Mouse (Mus musculus) large intestine, adult 2 months (tissue): Measurements from ENCODE around the gene Tph1. TPM values are rescaled to one million over a fixed set of nuclear protein-coding genes. Genes with fewer than 3 reads are reported as not detected.

Source experiments
- DNase-seq: peaks from one replicate; pipeline ENCODE4 v3.0.0-alpha.2; 2012; ENCODE audit warnings: low read depth, low spot score
- WGBS: fragments of 180-500 bp; shearing (Covaris S2); methylation state at CpG from one replicate; pipeline ENCODE4 v1.1.7; 2018; 5-methylcytosine and 5-hydroxymethylcytosine counted together
- polyA plus RNA-seq: library from polyadenylated mRNA; depleted of rRNA; stranded (reverse); fragments of >200 nt; gene quantifications from 2 replicates; pipeline ENCODE4 v1.2.3, GENCODE M21; 2012; rRNA removed

The Tph1 gene
- polyA plus RNA-seq, 1 experiment: 2.9 TPM

DNA sequence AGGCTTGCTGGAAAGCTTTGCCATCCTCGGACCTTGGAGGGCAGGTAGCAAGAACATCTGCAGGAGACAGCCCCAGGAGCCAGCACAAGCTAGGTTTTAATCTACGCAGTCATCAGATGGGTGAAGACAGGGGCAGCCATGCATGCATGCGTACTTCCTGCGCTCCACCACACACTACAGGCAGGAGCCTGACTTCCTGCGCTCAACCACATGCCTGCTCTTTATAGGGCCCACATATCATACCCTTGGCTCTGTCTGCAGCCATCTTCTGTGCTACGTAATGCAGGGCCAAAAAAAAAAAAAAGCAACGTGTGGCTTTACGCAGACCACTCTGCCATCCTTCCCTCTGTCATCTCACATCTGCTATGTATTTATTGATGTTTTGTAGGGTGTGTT lies 65.3 kb downstream of the Tph1 start:
- WGBS: 59% methylated on average over 8 of the region's 8 CpGs
- DNase-seq: no peak

DNA sequence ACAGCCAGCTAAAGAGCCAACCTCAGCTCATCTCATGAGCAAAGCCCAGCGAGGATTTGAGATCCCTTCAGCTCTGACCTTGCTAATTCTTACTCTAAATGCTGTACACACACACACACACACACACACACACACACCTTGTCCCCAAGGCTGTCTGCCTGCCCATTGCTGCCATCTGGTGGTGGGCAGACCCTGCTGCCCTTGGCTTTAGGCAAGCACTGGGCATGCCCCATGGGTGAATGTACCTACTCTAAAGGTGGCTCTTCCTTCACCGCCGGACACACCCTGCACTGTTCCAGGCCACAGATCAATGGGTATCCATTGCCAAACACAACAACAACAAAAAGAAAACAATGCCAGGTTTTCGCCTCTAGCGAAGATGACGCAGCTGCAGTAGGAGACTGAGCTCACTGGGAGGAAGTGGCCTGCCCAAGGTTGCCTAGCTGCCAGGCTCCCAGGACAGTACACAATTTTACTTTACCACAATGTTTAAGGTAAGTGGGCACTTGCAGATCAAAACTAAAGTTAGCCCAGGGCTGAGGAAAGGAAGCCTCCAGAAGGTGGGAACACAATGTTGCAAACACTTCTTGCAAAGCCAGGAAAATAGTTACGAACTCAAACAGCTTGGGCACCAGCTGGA lies 65.8 kb downstream of the Tph1 start:
- no peak for DNase-seq
- WGBS: 65% methylated on average over 7 of the region's 7 CpGs

DNA sequence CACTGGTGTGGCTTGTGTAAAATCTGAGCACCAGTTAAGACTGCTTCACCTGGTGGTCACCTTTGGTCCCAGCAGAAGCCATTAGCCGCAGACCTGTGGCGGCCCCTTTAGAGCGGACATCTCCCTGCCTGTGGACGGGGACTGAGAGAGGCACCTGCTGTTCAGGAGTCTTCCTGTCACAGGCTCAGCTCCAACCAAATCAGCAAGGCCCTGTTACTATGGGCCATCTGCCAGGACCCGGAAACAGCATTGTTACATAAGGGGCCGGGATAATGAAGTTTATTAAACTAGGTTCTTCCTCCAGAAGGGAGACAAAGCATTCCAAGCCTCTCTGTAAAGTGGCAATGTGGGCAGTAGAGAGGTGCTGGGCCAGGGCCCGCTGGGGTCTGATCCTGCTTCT lies 69.3 kb downstream of the Tph1 start:
- 74% methylated on average over 7 of the region's 7 CpGs for WGBS
- no peak for DNase-seq

DNA sequence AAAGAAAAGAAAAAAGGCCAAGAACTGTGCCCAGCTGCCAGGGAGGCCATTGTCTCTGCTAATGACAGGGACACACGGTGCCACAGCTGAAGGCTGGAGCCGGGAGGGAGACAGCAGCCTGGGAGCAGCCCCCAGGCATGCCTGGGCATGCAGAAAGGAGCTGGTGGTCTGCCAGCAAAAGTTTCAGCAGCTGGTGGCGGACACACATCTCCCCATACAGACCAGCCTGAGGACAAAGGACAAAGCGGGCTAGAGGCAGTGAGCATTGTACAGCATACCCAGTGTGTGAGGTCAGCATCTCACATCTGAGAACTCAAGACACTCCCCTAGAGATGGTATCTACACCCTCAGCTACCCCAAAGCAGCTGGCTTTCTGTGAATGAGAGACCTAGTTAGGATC lies 70.3 kb downstream of the Tph1 start:
- 79% methylated on average over 4 of the region's 4 CpGs for WGBS
- DNase-seq: no peak

DNA sequence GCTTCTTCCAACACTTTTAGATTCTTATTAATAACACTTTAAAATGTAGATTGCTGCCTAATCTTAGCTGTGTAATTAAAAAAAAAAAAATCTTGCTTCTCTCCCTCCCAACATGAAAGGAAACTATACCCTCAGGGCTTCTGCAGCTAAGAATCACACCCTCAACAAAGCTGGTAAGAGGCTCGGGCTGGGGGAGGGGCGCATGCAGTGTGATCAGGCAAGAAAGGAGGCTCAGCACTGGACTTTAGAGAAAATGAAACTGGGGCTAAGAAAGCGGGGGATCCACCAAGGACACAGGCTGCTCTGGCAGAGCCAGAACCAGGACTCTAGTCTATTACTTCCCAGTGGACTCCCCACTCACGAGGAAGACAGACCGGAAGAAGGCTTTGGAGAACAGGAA lies 71.2 kb downstream of the Tph1 start:
- WGBS: 72% methylated on average over 5 of the region's 5 CpGs
- DNase-seq: no peak

DNA sequence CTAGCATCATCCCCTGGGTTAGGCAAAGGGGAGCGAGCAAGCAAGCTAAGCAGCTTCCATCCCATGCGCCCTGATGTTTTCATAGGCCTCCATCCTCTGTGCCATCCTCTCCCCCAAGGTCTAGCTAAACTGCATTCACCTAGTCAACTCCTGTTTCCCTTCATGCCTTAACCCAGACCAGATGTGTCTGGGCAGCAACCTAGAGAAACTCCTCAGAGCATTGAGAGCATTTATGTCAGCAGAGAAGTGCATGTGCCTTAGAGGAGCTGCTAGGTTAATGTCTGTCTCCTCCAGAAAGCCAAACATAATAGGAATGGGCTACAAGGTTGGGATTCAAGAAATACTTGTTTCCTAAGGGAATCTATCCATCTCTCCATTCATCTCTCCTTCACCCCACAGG lies 75.3 kb downstream of the Tph1 start:
- no peak for DNase-seq
- WGBS: 96% methylated on average over 2 of the region's 2 CpGs

Other genes starting within 250 kb of the Tph1 start
- 8.1 and 9.0 TPM in 2 replicates for gene Sergef, start 32.7 kb downstream of the Tph1 start, polyA plus RNA-seq
- gene Saal1, start 38.1 kb upstream of the Tph1 start, polyA plus RNA-seq: 5.1 and 6.0 TPM in 2 replicates
- gene Saa3, start 43.2 kb upstream of the Tph1 start, polyA plus RNA-seq: 1.7 and 4.0 TPM in 2 replicates
- 0.05 TPM in 1 of 2 replicates, not detected in the other for gene Saa4, start 60.1 kb upstream of the Tph1 start, polyA plus RNA-seq
- 4.3 and 434 TPM in 2 replicates for gene Saa1, start 70.4 kb upstream of the Tph1 start, polyA plus RNA-seq
- 0.34 and 13.7 TPM in 2 replicates for gene Saa2, start 79.3 kb upstream of the Tph1 start, polyA plus RNA-seq
- gene Hps5, start 123.5 kb upstream of the Tph1 start, polyA plus RNA-seq: 27.6 and 33.9 TPM in 2 replicates
- gene Gtf2h1, start 123.6 kb upstream of the Tph1 start, polyA plus RNA-seq: 6.9 and 10.2 TPM in 2 replicates
- gene Ldha, start 168.9 kb upstream of the Tph1 start, polyA plus RNA-seq: 1,305 and 1,564 TPM in 2 replicates
- gene Ldhc, start 188.7 kb upstream of the Tph1 start, polyA plus RNA-seq: not detected in 2 replicates
- 68.3 and 71.2 TPM in 2 replicates for gene Tsg101, start 247.4 kb upstream of the Tph1 start, polyA plus RNA-seq